Mouse (Mus musculus): ENCODE measurements around the gene Rcor3. TPM values are rescaled to one million over a fixed set of nuclear protein-coding genes. Genes with fewer than 3 reads are reported as not detected.

Rcor3 gene
- total and polyA plus RNA-seq, 3 experiments: 1.5 to 3.9 (median 3.1) TPM

GRCm38 (mm10) chr1:192068188-192068587, 69.7 kb downstream of the Rcor3 start:
- peaks cover 23% of the 10 kb centered on the region for H3K9me3 ChIP-seq (replicated peaks; ENCODE audit: low read length)
- in situ Hi-C loops (cut with MboI; ENCODE audit: low pct_ligation_motif_present, low pct_unique_long_range_greater_than_20kb, low sequenced_read_pairs): no loop called here
- H3K9ac ChIP-seq (ENCODE audit: insufficient read depth, low read depth): no peak overlapping the region
- no peak for DNase-seq (ENCODE audit: extremely low read depth)
- H3K79me2 ChIP-seq (replicated peaks; ENCODE audit: control insufficient read depth, extremely low read depth, insufficient read depth, poor library complexity, severe bottlenecking): no peaks in the 10 kb centered on the region
- peaks cover 38 to 94% of the 10 kb centered on the region in 2 experiments for H3K36me3 ChIP-seq (replicated peaks in 1 of 2; ENCODE audit: control insufficient read depth in 1 of 2, insufficient read depth in 1 of 2, low read length in 1 of 2)
- peaks cover 0 to 16% of the 10 kb centered on the region in 2 experiments; a peak in 2 of 4 replicates for H3K4me1 ChIP-seq (ENCODE audit: control insufficient read depth in 1 of 2, insufficient read depth in 2 of 2)
- no peak overlapping the region for H3K4me2 ChIP-seq (ENCODE audit: insufficient read depth, low read depth, poor library complexity, severe bottlenecking)
- no peak overlapping the region for H3K27ac ChIP-seq (ENCODE audit: insufficient read depth, low read depth)
- dilution Hi-C loops (cut with MboI; ENCODE audit: extremely low pct_ligation_motif_present, extremely low pct_unique_long_range_greater_than_20kb, low sequenced_read_pairs): no loop called here
- H3K27me3 ChIP-seq (replicated peaks): no peaks in the 10 kb centered on the region
- TF ChIP-seq MAFK (IDR thresholded peaks at IDR 0.05; ENCODE audit: insufficient replicate concordance, low read length) (no peak), SMC3 (IDR thresholded peaks at IDR 0.05; ENCODE audit: low read depth, low read length) (no peak), POLR2AphosphoS2 (IDR thresholded peaks at IDR 0.05; ENCODE audit: low read depth, low read length) (no peak), TBP (conservative IDR thresholded peaks at IDR 0.05; ENCODE audit: low read depth, low read length) (no peak), HCFC1 (IDR thresholded peaks at IDR 0.05; ENCODE audit: low read depth, low read length) (no peak)
- H3K4me3 ChIP-seq (replicated peaks in 1 of 3; ENCODE audit: low read depth in 2 of 3, low read length in 2 of 3, poor library complexity in 1 of 3): no peak overlapping the region

- dilution Hi-C loops (cut with MboI; ENCODE audit: extremely low pct_ligation_motif_present, extremely low pct_unique_long_range_greater_than_20kb, low sequenced_read_pairs) (no loop called here), in situ Hi-C loops (cut with MboI; ENCODE audit: low pct_ligation_motif_present, low pct_unique_long_range_greater_than_20kb, low sequenced_read_pairs) (no loop called here)
- no peak overlapping the region for H3K4me3 ChIP-seq (replicated peaks in 1 of 3; ENCODE audit: low read depth in 2 of 3, low read length in 2 of 3, poor library complexity in 1 of 3)
- peaks cover 5 to 22% of the 10 kb centered on the region in 2 experiments for H3K4me1 ChIP-seq (ENCODE audit: control insufficient read depth in 1 of 2, insufficient read depth in 2 of 2)
- TF ChIP-seq CHD1 (IDR thresholded peaks at IDR 0.05; ENCODE audit: low read depth, low read length): no peak
- TF ChIP-seq SMC3 (IDR thresholded peaks at IDR 0.05; ENCODE audit: low read depth, low read length): no peak
- no peak for TF ChIP-seq E2F4 (IDR thresholded peaks at IDR 0.05; ENCODE audit: insufficient replicate concordance, low read depth, low read length)
- TF ChIP-seq KAT2A (IDR thresholded peaks at IDR 0.05; ENCODE audit: insufficient replicate concordance, low read length): no peak
- no peak for TF ChIP-seq POLR2AphosphoS2 (IDR thresholded peaks at IDR 0.05; ENCODE audit: low read depth, low read length)
- TF ChIP-seq MXI1 (IDR thresholded peaks at IDR 0.05; ENCODE audit: low read depth, low read length): no peak
- TF ChIP-seq MEF2A (IDR thresholded peaks at IDR 0.05; ENCODE audit: borderline replicate concordance, low read depth, low read length): no peak
- TF ChIP-seq GABPA (IDR thresholded peaks at IDR 0.05; ENCODE audit: insufficient replicate concordance, low read depth, low read length): no peak
- TF ChIP-seq EP300 (IDR thresholded peaks at IDR 0.05; ENCODE audit: low read length): no peak
- no peak for TF ChIP-seq RAD21 (IDR thresholded peaks at IDR 0.05; ENCODE audit: low read depth, low read length)
- no peak for TF ChIP-seq JUND (conservative IDR thresholded peaks at IDR 0.05; ENCODE audit: low read depth, low read length)
- no peak for TF ChIP-seq PAX5 (IDR thresholded peaks at IDR 0.05; ENCODE audit: low read length)
- TF ChIP-seq CTCF (conservative IDR thresholded peaks at IDR 0.05 in 1 of 2, IDR thresholded peaks at IDR 0.05 in 1 of 2; ENCODE audit: low read depth in 2 of 2, low read length in 2 of 2): no peak
- TF ChIP-seq USF1 (IDR thresholded peaks at IDR 0.05; ENCODE audit: low read depth, low read length): no peak
- no peak for TF ChIP-seq ZKSCAN1 (IDR thresholded peaks at IDR 0.05; ENCODE audit: borderline replicate concordance, low read depth, low read length)
- no peak for TF ChIP-seq TCF12 (IDR thresholded peaks at IDR 0.05; ENCODE audit: low read depth, low read length)
- no peak for TF ChIP-seq MYC (IDR thresholded peaks at IDR 0.05; ENCODE audit: low read depth, low read length)
- no peak for TF ChIP-seq SIN3A (IDR thresholded peaks at IDR 0.05; ENCODE audit: low read length)
- no peak for TF ChIP-seq ELF1 (IDR thresholded peaks at IDR 0.05; ENCODE audit: low read depth, low read length)
- no peak for TF ChIP-seq ZMIZ1 (IDR thresholded peaks at IDR 0.05; ENCODE audit: low read depth, low read length)
- no peak for DNase-seq (ENCODE audit: extremely low read depth)
- no peak overlapping the region for H3K27ac ChIP-seq (ENCODE audit: insufficient read depth, low read depth)
- H3K9ac ChIP-seq (ENCODE audit: insufficient read depth, low read depth): no peak overlapping the region
- H3K27me3 ChIP-seq (replicated peaks): no peaks in the 10 kb centered on the region
- peaks cover 23% of the 10 kb centered on the region for H3K9me3 ChIP-seq (replicated peaks; ENCODE audit: low read length)
- H3K36me3 ChIP-seq (replicated peaks in 1 of 2; ENCODE audit: control insufficient read depth in 1 of 2, insufficient read depth in 1 of 2, low read length in 1 of 2): peaks cover 40 to 97% of the 10 kb centered on the region in 2 experiments
- no peaks in the 10 kb centered on the region for H3K79me2 ChIP-seq (replicated peaks; ENCODE audit: control insufficient read depth, extremely low read depth, insufficient read depth, poor library complexity, severe bottlenecking)
- H3K4me2 ChIP-seq (ENCODE audit: insufficient read depth, low read depth, poor library complexity, severe bottlenecking): no peak overlapping the region
Observed at GRCm38 (mm10) chr1:192066956-192067355, 70.9 kb downstream of the Rcor3 start.

All from CH12.LX (cell line).